Comparison of ENCODE assay signal across 23 mouse cellular contexts in genomic region chr1:88909864-88910573, GRCm38 (mm10).
DNase-seq lines count a peak whose midpoint lies in the region; ATAC-seq and TF ChIP-seq lines count a peak whose summit lies in the region.
"Had no signal": no experiment of that assay in that cellular context is flagged by ENCODE, and none has a peak within 500 bp of the region (broad histone marks: within the 10 kb centered on the region; RNA-seq: fewer than 3 reads in every experiment).

No protein-coding gene starts in this region.

- 18% methylated on average over 6 of the region's 6 CpGs for WGBS in forebrain, embryonic 14.5 days
- WGBS in forebrain, embryonic 11.5 days, result 39% methylated on average over 6 of the region's 6 CpGs
- WGBS in midbrain, embryonic 14.5 days, result 21% methylated on average over 6 of the region's 6 CpGs
- 52% methylated on average over 6 of the region's 6 CpGs for WGBS in midbrain, embryonic 11.5 days
- 26% methylated on average over 6 of the region's 6 CpGs for WGBS in hindbrain, postnatal 0 days

- peak; percentile 46; the same call in 1 of the 2 replicates for ATAC-seq in forebrain, embryonic 14.5 days
- no peak for ATAC-seq in forebrain, embryonic 11.5 days (replicated peaks; ENCODE audit: low FRiP score)
- no peak for ATAC-seq in midbrain, embryonic 14.5 days (ENCODE audit: low FRiP score, low TSS enrichment)
- ATAC-seq in midbrain, embryonic 11.5 days (ENCODE audit: low FRiP score), result no peak
- ATAC-seq in hindbrain, postnatal 0 days, result no peak
- ATAC-seq in erythroid progenitor cell, adult 5-6 weeks (replicated peaks; ENCODE audit: low FRiP score, poor library complexity, severe bottlenecking), result no peak
- ATAC-seq: inflammation-experienced regulatory T-cells, adult 6 months had no signal

- no peak for TF ChIP-seq POLR2A in brain, embryonic 14.5 days (IDR thresholded peaks at IDR 0.05; ENCODE audit: borderline replicate concordance, extremely low read depth, insufficient read depth, insufficient read length, poor library complexity, severe bottlenecking)

- H3K4me1 ChIP-seq in forebrain, embryonic 14.5 days (ENCODE audit: control insufficient read depth, insufficient read depth, low read length), result peaks cover 14% of the 10 kb centered on the region
- peaks cover 2% of the 10 kb centered on the region; the same call in 1 of the 2 replicates for H3K4me1 ChIP-seq in forebrain, embryonic 11.5 days (replicated peaks; ENCODE audit: control insufficient read depth, insufficient read depth, low read length)
- peaks cover 17% of the 10 kb centered on the region for H3K4me1 ChIP-seq in midbrain, embryonic 14.5 days (ENCODE audit: control insufficient read depth, insufficient read depth, low read length)
- peaks cover 4% of the 10 kb centered on the region; the same call in 1 of the 2 replicates for H3K4me1 ChIP-seq in midbrain, embryonic 11.5 days (ENCODE audit: control insufficient read depth, insufficient read depth, low read length)
- peaks cover 9% of the 10 kb centered on the region; the same call in 1 of the 2 replicates for H3K4me1 ChIP-seq in hindbrain, postnatal 0 days (ENCODE audit: insufficient read depth, low read length)
- H3K4me1 ChIP-seq: liver, embryonic 15.5 days; lung, embryonic 15.5 days; stomach, embryonic 15.5 days had no signal

- H3K27ac ChIP-seq in forebrain, embryonic 14.5 days (ENCODE audit: low read depth, low read length), result no peak overlapping the region
- H3K27ac ChIP-seq in forebrain, embryonic 11.5 days (ENCODE audit: low read depth, low read length), result no peak overlapping the region
- H3K27ac ChIP-seq in midbrain, embryonic 14.5 days (replicated peaks; ENCODE audit: low read depth, low read length), result peak overlapping the region; percentile 63
- H3K27ac ChIP-seq in midbrain, embryonic 11.5 days (ENCODE audit: low read depth, low read length), result no peak overlapping the region
- H3K27ac ChIP-seq in hindbrain, postnatal 0 days, result peak overlapping the region; percentile 26
- H3K27ac ChIP-seq: gastrocnemius, adult 2 months; limb, embryonic 10.5 days; liver, embryonic 15.5 days; lung, embryonic 15.5 days; macrophage; midbrain, embryonic 12.5 days; stomach, embryonic 15.5 days had no signal

- H3K36me3 ChIP-seq in forebrain, embryonic 14.5 days (ENCODE audit: control insufficient read depth, insufficient read depth, low read length), result no peaks in the 10 kb centered on the region
- H3K36me3 ChIP-seq in forebrain, embryonic 11.5 days (ENCODE audit: control insufficient read depth, insufficient read depth, low read length), result no peaks in the 10 kb centered on the region
- H3K36me3 ChIP-seq in midbrain, embryonic 14.5 days (ENCODE audit: control insufficient read depth, insufficient read depth, low read length), result no peaks in the 10 kb centered on the region
- H3K36me3 ChIP-seq in midbrain, embryonic 11.5 days (ENCODE audit: control insufficient read depth, insufficient read depth, low read length), result no peaks in the 10 kb centered on the region
- no peaks in the 10 kb centered on the region for H3K36me3 ChIP-seq in hindbrain, postnatal 0 days (ENCODE audit: insufficient read depth, low read length)
- H3K36me3 ChIP-seq: limb, embryonic 10.5 days; liver, embryonic 15.5 days; lung, embryonic 15.5 days; midbrain, embryonic 12.5 days; stomach, embryonic 15.5 days had no signal

- no peak overlapping the region for H3K4me2 ChIP-seq in forebrain, embryonic 14.5 days (ENCODE audit: low read length)
- H3K4me2 ChIP-seq in forebrain, embryonic 11.5 days (ENCODE audit: low read depth, low read length, severe bottlenecking), result no peak overlapping the region
- no peak overlapping the region for H3K4me2 ChIP-seq in midbrain, embryonic 14.5 days (ENCODE audit: low read length)
- H3K4me2 ChIP-seq in midbrain, embryonic 11.5 days, result no peak overlapping the region
- H3K4me2 ChIP-seq in hindbrain, postnatal 0 days (ENCODE audit: low read depth, low read length), result no peak overlapping the region
- H3K4me2 ChIP-seq: liver, embryonic 15.5 days; lung, embryonic 15.5 days; midbrain, embryonic 12.5 days; stomach, embryonic 15.5 days had no signal

- no peak overlapping the region for H3K9ac ChIP-seq in forebrain, embryonic 14.5 days (ENCODE audit: low read length)
- H3K9ac ChIP-seq in forebrain, embryonic 11.5 days (ENCODE audit: low read length), result no peak overlapping the region
- H3K9ac ChIP-seq in midbrain, embryonic 14.5 days (replicated peaks; ENCODE audit: low read length), result no peak overlapping the region
- H3K9ac ChIP-seq in midbrain, embryonic 11.5 days (ENCODE audit: low read length), result no peak overlapping the region
- no peak overlapping the region for H3K9ac ChIP-seq in hindbrain, postnatal 0 days (replicated peaks; ENCODE audit: low read length)
- H3K9ac ChIP-seq: liver, embryonic 15.5 days; lung, embryonic 15.5 days; midbrain, embryonic 12.5 days; stomach, embryonic 15.5 days had no signal

- peak; percentile 74 for DNase-seq in forebrain, embryonic 14.5 days (ENCODE audit: low spot score)
- no peak for DNase-seq in forebrain, embryonic 11.5 days (ENCODE audit: low spot score)
- peak; percentile 79 for DNase-seq in midbrain, embryonic 14.5 days
- no peak for DNase-seq in midbrain, embryonic 11.5 days (ENCODE audit: low spot score, missing footprints)
- DNase-seq in brain, embryonic 14.5 days (ENCODE audit: low read depth), result peak; percentile 87
- peak; percentile 44 for DNase-seq in hindbrain, postnatal 0 days (ENCODE audit: low spot score)
- no peak for DNase-seq in lung, postnatal 14 days
- DNase-seq: adrenal gland, postnatal 25 days; cerebellum, adult 11-12 months; cerebellum, postnatal 10 days; gastrocnemius, adult 2 months; kidney, adult 2 months; kidney, postnatal 14 days; liver; thymus, postnatal 36 days had no signal

- H3K27me3 ChIP-seq in forebrain, embryonic 14.5 days (replicated peaks; ENCODE audit: control insufficient read depth, insufficient read depth, low read length), result no peaks in the 10 kb centered on the region
- no peaks in the 10 kb centered on the region for H3K27me3 ChIP-seq in forebrain, embryonic 11.5 days (ENCODE audit: control insufficient read depth, insufficient read depth, low read length)
- no peaks in the 10 kb centered on the region for H3K27me3 ChIP-seq in midbrain, embryonic 14.5 days (ENCODE audit: control insufficient read depth, insufficient read depth, low read length)
- no peaks in the 10 kb centered on the region; the same call in 1 of the 2 replicates for H3K27me3 ChIP-seq in midbrain, embryonic 11.5 days (ENCODE audit: control insufficient read depth, insufficient read depth, low read length)
- no peaks in the 10 kb centered on the region for H3K27me3 ChIP-seq in hindbrain, postnatal 0 days (ENCODE audit: insufficient read depth, low read length)
- H3K27me3 ChIP-seq: liver, embryonic 15.5 days; lung, embryonic 15.5 days; stomach, embryonic 15.5 days had no signal

- no peak for TF ChIP-seq CTCF in brain, embryonic 14.5 days (IDR thresholded peaks at IDR 0.05; ENCODE audit: borderline replicate concordance, extremely low read depth, insufficient read depth, insufficient read length)
- no peak for TF ChIP-seq CTCF in hindbrain, postnatal 0 days (IDR thresholded peaks at IDR 0.05; ENCODE audit: low read depth)

- H3K9me3 ChIP-seq in forebrain, embryonic 14.5 days (replicated peaks; ENCODE audit: control insufficient read depth, low read length), result no peaks in the 10 kb centered on the region
- H3K9me3 ChIP-seq in forebrain, embryonic 11.5 days (ENCODE audit: control insufficient read depth, low read length), result no peaks in the 10 kb centered on the region; the same call in 1 of the 2 replicates
- H3K9me3 ChIP-seq in midbrain, embryonic 14.5 days (ENCODE audit: control insufficient read depth, low read length), result no peaks in the 10 kb centered on the region; the same call in 1 of the 2 replicates
- H3K9me3 ChIP-seq in midbrain, embryonic 11.5 days (ENCODE audit: control insufficient read depth, low read length), result peaks cover 3% of the 10 kb centered on the region; the same call in 1 of the 2 replicates
- peaks cover 6% of the 10 kb centered on the region for H3K9me3 ChIP-seq in hindbrain, postnatal 0 days (ENCODE audit: low read length)
- H3K9me3 ChIP-seq: limb, embryonic 10.5 days; liver, embryonic 15.5 days; lung, embryonic 15.5 days; stomach, embryonic 15.5 days had no signal

- no peak overlapping the region for H3K4me3 ChIP-seq in forebrain, embryonic 14.5 days (ENCODE audit: low read depth, low read length)
- H3K4me3 ChIP-seq in forebrain, embryonic 11.5 days (ENCODE audit: low read depth, low read length), result no peak overlapping the region
- no peak overlapping the region for H3K4me3 ChIP-seq in midbrain, embryonic 14.5 days (replicated peaks; ENCODE audit: low read depth, low read length)
- H3K4me3 ChIP-seq in midbrain, embryonic 11.5 days (ENCODE audit: low read depth, low read length), result no peak overlapping the region
- H3K4me3 ChIP-seq in hindbrain, postnatal 0 days (ENCODE audit: low read length), result no peak overlapping the region
- H3K4me3 ChIP-seq: gastrocnemius, adult 2 months; limb, embryonic 10.5 days; liver, embryonic 15.5 days; lung, embryonic 15.5 days; midbrain, embryonic 12.5 days; stomach, embryonic 15.5 days had no signal

Comparison
In these comparisons a context has a peak if more than half of its experiments do, and no peak if none do; other contexts are left out.
1. DNase-seq: peak in forebrain, embryonic 14.5 days (single experiment), midbrain, embryonic 14.5 days (single experiment), brain, embryonic 14.5 days (single experiment) and hindbrain, postnatal 0 days (single experiment); none in forebrain, embryonic 11.5 days (single experiment), midbrain, embryonic 11.5 days (single experiment) and lung, postnatal 14 days (single experiment).
2. H3K27ac ChIP-seq: peak in midbrain, embryonic 14.5 days (single experiment) and hindbrain, postnatal 0 days (single experiment); none in forebrain, embryonic 14.5 days (single experiment), forebrain, embryonic 11.5 days (single experiment) and midbrain, embryonic 11.5 days (single experiment).